Mouse (Mus musculus) bone marrow, adult 2 months (tissue): ENCODE measurements around the gene Lrrc74a.

Experiments
- CTCF ChIP-seq: fragments of 200-500 bp; IDR thresholded peaks from 2 replicates; pipeline ENCODE4 v1.5.1; 2011; ENCODE audit warnings: low read length, control low read depth; ENCODE audit not compliant: control insufficient read depth, insufficient read depth
- POLR2A ChIP-seq: fragments of 200-500 bp; IDR thresholded peaks from 2 replicates; pipeline ENCODE4 v1.6.1; 2011; ENCODE audit warnings: low read depth, mild to moderate bottlenecking, control low read depth, low read length, borderline replicate concordance; ENCODE audit not compliant: control insufficient read depth

DNA sequence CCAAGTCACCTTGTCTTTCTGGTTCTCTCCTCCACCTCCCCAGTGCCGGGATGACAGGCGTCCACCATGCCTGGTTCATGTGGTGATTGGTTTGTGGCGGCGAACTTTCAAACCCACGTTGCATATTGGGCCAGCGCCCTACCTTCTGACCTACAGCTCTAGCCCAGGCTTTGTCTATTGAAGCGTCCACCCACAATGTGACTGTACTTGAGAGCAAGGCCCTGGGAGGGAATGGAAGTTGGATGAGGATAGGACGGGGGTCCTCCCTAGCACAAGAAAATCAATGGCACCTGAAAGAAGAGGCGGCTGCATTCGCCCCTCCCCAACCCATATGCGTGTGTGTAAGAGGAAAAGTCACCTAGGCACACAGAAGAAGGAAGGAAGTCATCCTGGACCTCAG, 60.2 kb downstream of the Lrrc74a start:
- TF ChIP-seq POLR2A (no peak), CTCF (no peak)
